Mouse (Mus musculus) embryonic facial prominence, embryonic 10.5 days (tissue): ENCODE measurements around the gene Hnrnpa1. TPM values are rescaled to one million over a fixed set of nuclear protein-coding genes. Genes with fewer than 3 reads are reported as not detected.
"Not testable (repeated sequence)": the region's sequence is repeated elsewhere in the genome, so short reads cannot be mapped to it uniquely, and the experiment has no call there.

Experiments used
- DNase-seq: peaks from one replicate; pipeline ENCODE4 v3.0.0-alpha.2; 2017; ENCODE audit warnings: low spot score
- H3K27ac ChIP-seq: fragments of 300-500 bp; sonication (generic); replicated peaks from 2 replicates; pipeline ENCODE4 v1.5.1; 2016; ENCODE audit warnings: mild to moderate bottlenecking
- H3K27me3 ChIP-seq: fragments of 300-500 bp; sonication (generic); replicated peaks from 2 replicates; pipeline ENCODE4 v1.6.1; 2016; ENCODE audit warnings: low read depth, mild to moderate bottlenecking; ENCODE audit not compliant: poor library complexity, severe bottlenecking
- H3K36me3 ChIP-seq: fragments of 300-500 bp; sonication (generic); replicated peaks from 2 replicates; pipeline ENCODE4 v1.6.1; 2016; ENCODE audit warnings: mild to moderate bottlenecking, moderate library complexity
- H3K4me1 ChIP-seq: fragments of 300-500 bp; sonication (generic); 2 replicates; pipeline ENCODE4 v1.6.1; 2016
- H3K4me3 ChIP-seq: fragments of 300-500 bp; sonication (generic); 2 replicates; pipeline ENCODE4 v1.5.1; 2016; ENCODE audit warnings: mild to moderate bottlenecking, moderate library complexity
- H3K9me3 ChIP-seq: fragments of 300-500 bp; sonication (generic); 2 replicates; pipeline ENCODE4 v1.6.1; 2016; ENCODE audit warnings: mild to moderate bottlenecking
- WGBS: fragments of 180-500 bp; shearing (Covaris S2); methylation state at CpG from one replicate; pipeline ENCODE4 v1.1.7; 2016; 5-methylcytosine and 5-hydroxymethylcytosine counted together
- polyA plus RNA-seq: library from polyadenylated mRNA; unstranded; fragments of >200 nt; fragmentation: Nextera tagmentation; extraction: Ambion mirVana; gene quantifications from 2 replicates; pipeline ENCODE4 v1.2.1, GENCODE M21; 2016

The Hnrnpa1 gene
- polyA plus RNA-seq, 1 experiment from 2014 or later = 1,897 TPM

- H3K4me3 ChIP-seq = no peak overlapping the region
- 88% methylated on average over 5 of the region's 5 CpGs for WGBS
- H3K9me3 ChIP-seq = no peaks in the 10 kb centered on the region
- H3K27ac ChIP-seq = no peak overlapping the region
- no peak for DNase-seq
- H3K27me3 ChIP-seq = peaks cover 23% of the 10 kb centered on the region
- peaks cover 22% of the 10 kb centered on the region for H3K4me1 ChIP-seq
- H3K36me3 ChIP-seq = no peaks in the 10 kb centered on the region
Observed at GRCm38 (mm10) chr15:103259162-103259561, 18.9 kb downstream of the Hnrnpa1 start.

DNA sequence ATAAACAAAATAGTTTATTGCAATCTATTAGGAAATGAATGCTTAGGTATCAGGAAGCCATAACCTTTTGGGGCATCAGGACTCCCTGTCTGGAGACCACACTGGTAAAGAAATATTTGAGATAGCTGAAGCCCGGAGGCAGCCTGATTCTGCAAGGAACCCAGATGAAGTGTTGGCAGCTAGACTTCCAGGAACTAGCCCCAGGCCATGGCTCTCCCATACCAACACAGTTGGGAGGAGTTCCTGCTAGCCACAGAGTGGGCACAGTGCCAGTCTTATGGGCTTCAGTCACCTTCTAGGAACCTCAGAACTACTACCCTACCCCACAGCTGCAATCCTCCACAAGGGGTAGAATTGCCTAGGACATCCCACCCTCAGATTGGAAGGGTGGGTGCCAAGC, 19.8 kb downstream of the Hnrnpa1 start:
- no peaks in the 10 kb centered on the region for H3K36me3 ChIP-seq
- peaks cover 15% of the 10 kb centered on the region for H3K27me3 ChIP-seq
- peaks cover 15% of the 10 kb centered on the region for H3K4me1 ChIP-seq
- no peak overlapping the region for H3K27ac ChIP-seq
- no peak for DNase-seq
- H3K9me3 ChIP-seq = no peaks in the 10 kb centered on the region
- H3K4me3 ChIP-seq = no peak overlapping the region
- WGBS = 60% methylated on average over 1 of the region's 1 CpGs

- Histone ChIP-seq H3K9me3 (no peaks in the 10 kb centered on the region), H3K4me1 (no peaks in the 10 kb centered on the region), H3K27ac (no peak overlapping the region), H3K36me3 (no peaks in the 10 kb centered on the region), H3K27me3 (no peaks in the 10 kb centered on the region), H3K4me3 (no peak overlapping the region)
- WGBS = 90% methylated on average over 2 of the region's 2 CpGs
- no peak for DNase-seq
Observed at GRCm38 (mm10) chr15:103264794-103265193, 24.6 kb downstream of the Hnrnpa1 start.

- H3K9me3 ChIP-seq = no peaks in the 10 kb centered on the region
- WGBS = 89% methylated on average over 4 of the region's 4 CpGs
- peaks cover 7% of the 10 kb centered on the region for H3K4me1 ChIP-seq
- H3K4me3 ChIP-seq = no peak overlapping the region
- H3K27me3 ChIP-seq = no peaks in the 10 kb centered on the region
- H3K36me3 ChIP-seq = no peaks in the 10 kb centered on the region
- H3K27ac ChIP-seq = no peak overlapping the region
- DNase-seq = no peak
Observed at GRCm38 (mm10) chr15:103268903-103269302, 28.7 kb downstream of the Hnrnpa1 start.

DNA sequence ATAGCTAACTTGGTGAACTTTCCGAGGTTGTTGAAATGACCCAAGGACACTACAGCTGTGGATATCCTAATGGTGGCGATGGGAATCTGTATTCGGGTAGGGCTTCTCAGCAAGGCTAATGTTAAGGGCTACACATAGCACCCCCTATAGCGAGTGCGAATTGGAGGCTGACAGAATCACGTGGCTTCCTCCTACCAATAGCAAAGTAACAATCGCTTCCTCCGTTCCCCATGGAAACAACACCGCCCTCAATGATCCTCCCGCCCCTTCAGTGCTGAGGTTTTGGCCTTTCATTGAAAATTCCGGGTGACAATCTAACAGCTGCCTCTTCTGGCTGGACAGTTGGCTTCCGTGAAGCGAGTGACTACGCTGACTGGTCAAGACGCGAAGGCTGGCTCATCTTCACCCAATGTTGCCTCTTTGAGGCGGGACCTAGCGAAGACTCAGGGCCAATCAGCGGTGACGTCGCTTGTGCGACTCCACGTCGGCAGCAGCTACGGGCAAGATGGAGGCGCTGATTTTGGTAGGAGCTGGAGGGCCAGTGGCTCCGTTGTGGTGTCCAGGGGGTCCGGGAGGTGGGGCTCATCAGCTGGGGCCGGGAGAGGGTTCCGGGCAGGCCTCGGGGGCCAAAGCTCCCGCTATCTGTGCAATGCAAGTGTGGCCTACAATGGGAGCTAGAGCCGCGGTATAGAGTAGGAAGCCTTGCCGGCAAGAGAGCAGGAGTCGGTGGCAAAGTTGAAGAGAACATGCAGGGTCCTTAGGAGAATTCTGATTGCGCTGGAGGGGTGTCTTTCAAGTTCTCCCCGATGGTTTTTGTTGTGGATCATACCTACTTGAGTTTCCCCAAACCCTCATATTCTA, 32.4 kb downstream of the Hnrnpa1 start, which contains the start of gene Copz1:
Copz1 (plus strand) TSS at position 296 of the 861 bp plus-strand sequence.
- Histone ChIP-seq H3K4me1 (peaks cover 23% of the 10 kb centered on the region), H3K27me3 (no peaks in the 10 kb centered on the region), H3K9me3 (no peaks in the 10 kb centered on the region), H3K27ac (peak within 1 kb of the TSS; percentile 89), H3K36me3 (no peaks in the 10 kb centered on the region), H3K4me3 (peak within 1 kb of the TSS; percentile 91)
- DNase-seq = peak; percentile 96
- WGBS = under 1% methylated on average over 38 of the region's 38 CpGs

- peaks cover 28% of the 10 kb centered on the region for H3K4me1 ChIP-seq
- not testable (repeated sequence) for H3K9me3 ChIP-seq, H3K36me3 ChIP-seq, H3K4me3 ChIP-seq, H3K27me3 ChIP-seq, H3K27ac ChIP-seq, DNase-seq
- 89% methylated on average over 3 of the region's 3 CpGs for WGBS
Observed at GRCm38 (mm10) chr15:103275943-103276342, 35.7 kb downstream of the Hnrnpa1 start.

DNA sequence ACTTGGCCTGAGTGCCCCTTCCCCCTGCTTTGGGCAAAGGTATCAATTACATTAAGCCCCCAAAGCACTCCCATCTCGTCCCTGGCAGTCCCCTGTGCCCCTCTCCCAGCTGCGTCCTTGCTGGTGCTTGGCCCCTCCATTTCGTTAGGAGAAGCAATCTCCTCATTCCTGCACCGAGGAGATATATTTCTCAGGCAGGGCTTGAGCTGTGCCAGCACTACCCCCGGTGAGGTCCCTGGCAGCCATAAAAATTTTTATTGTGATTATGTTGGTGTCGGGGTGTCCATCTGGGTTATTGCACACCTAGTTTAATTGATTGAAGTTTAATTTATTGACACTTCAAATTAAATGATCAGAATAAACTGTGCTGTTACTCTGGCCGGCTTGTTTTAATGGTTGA, 37.7 kb downstream of the Hnrnpa1 start:
- H3K27me3 ChIP-seq = no peaks in the 10 kb centered on the region
- 64% methylated on average over 7 of the region's 7 CpGs for WGBS
- H3K9me3 ChIP-seq = no peaks in the 10 kb centered on the region
- H3K4me3 ChIP-seq = no peak overlapping the region
- no peak for DNase-seq
- peaks cover 5% of the 10 kb centered on the region for H3K36me3 ChIP-seq
- no peak overlapping the region for H3K27ac ChIP-seq
- peaks cover 28% of the 10 kb centered on the region for H3K4me1 ChIP-seq

- Histone ChIP-seq H3K27me3 (no peaks in the 10 kb centered on the region), H3K9me3 (no peaks in the 10 kb centered on the region), H3K27ac (no peak overlapping the region), H3K36me3 (peaks cover 5% of the 10 kb centered on the region), H3K4me3 (no peak overlapping the region), H3K4me1 (peaks cover 15% of the 10 kb centered on the region)
- DNase-seq = no peak
- 67% methylated on average over 3 of the region's 3 CpGs for WGBS
Observed at GRCm38 (mm10) chr15:103279750-103280149, 39.5 kb downstream of the Hnrnpa1 start.

- WGBS = 75% methylated on average over 3 of the region's 3 CpGs
- Histone ChIP-seq H3K27me3 (no peaks in the 10 kb centered on the region), H3K4me3 (no peak overlapping the region), H3K36me3 (peaks cover 5% of the 10 kb centered on the region), H3K9me3 (no peaks in the 10 kb centered on the region), H3K27ac (no peak overlapping the region), H3K4me1 (peaks cover 17% of the 10 kb centered on the region)
- peak; percentile 54 for DNase-seq
Observed at GRCm38 (mm10) chr15:103280817-103281464, 40.7 kb downstream of the Hnrnpa1 start.

- no peak overlapping the region for H3K4me3 ChIP-seq
- peaks cover 17% of the 10 kb centered on the region for H3K4me1 ChIP-seq
- no peaks in the 10 kb centered on the region for H3K9me3 ChIP-seq
- H3K36me3 ChIP-seq = peaks cover 8% of the 10 kb centered on the region
- WGBS = 90% methylated on average over 3 of the region's 3 CpGs
- DNase-seq = no peak
- H3K27me3 ChIP-seq = no peaks in the 10 kb centered on the region
- H3K27ac ChIP-seq = no peak overlapping the region
Observed at GRCm38 (mm10) chr15:103281465-103282205, 41.4 kb downstream of the Hnrnpa1 start.

GRCm38 (mm10) chr15:103284066-103284465, 43.8 kb downstream of the Hnrnpa1 start:
- Histone ChIP-seq H3K27me3 (no peaks in the 10 kb centered on the region), H3K9me3 (no peaks in the 10 kb centered on the region), H3K4me3 (no peak overlapping the region), H3K4me1 (0 out of 2 replicates have a peak, but pooled peaks cover 5% of the 10 kb centered on the region), H3K36me3 (peaks cover 22% of the 10 kb centered on the region), H3K27ac (no peak overlapping the region)
- DNase-seq = peak; percentile 71
- WGBS = 59% methylated on average over 3 of the region's 3 CpGs

DNA sequence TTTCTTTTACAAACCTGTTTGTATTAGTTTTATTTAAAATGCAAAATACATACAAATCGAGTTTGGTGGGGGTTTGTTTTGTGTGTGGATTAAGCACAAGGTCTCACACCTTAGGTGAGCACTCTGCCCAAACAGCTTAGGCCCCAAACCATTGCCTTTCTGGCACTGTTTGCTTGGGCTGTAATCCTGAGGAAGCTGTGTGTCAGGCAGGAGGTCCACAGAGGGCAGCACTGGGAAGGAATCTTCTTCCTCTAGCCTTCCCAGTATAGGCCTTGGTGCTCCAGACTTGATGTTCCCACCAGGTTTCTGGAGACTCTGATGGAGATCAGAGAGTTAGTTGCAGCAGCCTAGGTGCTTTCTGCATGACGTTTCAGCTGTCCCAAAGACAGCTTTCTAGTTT, 44.4 kb downstream of the Hnrnpa1 start:
- Histone ChIP-seq H3K27ac (peak overlapping the region; percentile 48; the same call in 1 of the 2 replicates), H3K36me3 (peaks cover 28% of the 10 kb centered on the region), H3K4me1 (peaks cover 11% of the 10 kb centered on the region), H3K27me3 (no peaks in the 10 kb centered on the region), H3K9me3 (no peaks in the 10 kb centered on the region), H3K4me3 (no peak overlapping the region)
- no peak for DNase-seq
- 51% methylated on average over 2 of the region's 2 CpGs for whole genome bisulfite sequencing
